Mouse (Mus musculus) limb, embryonic 13.5 days (tissue): ENCODE data around the gene Eipr1. TPM values are rescaled to one million over a fixed set of nuclear protein-coding genes. Genes with fewer than 3 reads are reported as not detected.
A peak's percentile ranks its signal among the peaks of the same experiment; 100 is the strongest.

Source experiments
- ATAC-seq: fragments of 200-750 bp; cut with Nextera tagmentation; 2 replicates; pipeline ENCODE4 v1.8.0; 2017; ENCODE audit warnings: low read depth, moderate number of reproducible peaks, moderate TSS enrichment; ENCODE audit not compliant: low FRiP score
- H3K27ac ChIP-seq: fragments of 300-500 bp; sonication (generic); 2 replicates; pipeline ENCODE4 v1.5.1; 2015; ENCODE audit warnings: inconsistent platforms, mild to moderate bottlenecking, moderate library complexity
- H3K27me3 ChIP-seq: fragments of 300-500 bp; sonication (generic); 2 replicates; pipeline ENCODE4 v1.6.1; 2015; ENCODE audit warnings: mild to moderate bottlenecking, inconsistent platforms
- H3K36me3 ChIP-seq: fragments of 300-500 bp; sonication (generic); 2 replicates; pipeline ENCODE4 v1.6.1; 2015; ENCODE audit warnings: inconsistent platforms, mild to moderate bottlenecking, moderate library complexity
- H3K4me1 ChIP-seq: fragments of 300-500 bp; sonication (generic); 2 replicates; pipeline ENCODE4 v1.6.1; 2015; ENCODE audit warnings: inconsistent platforms
- H3K4me2 ChIP-seq: fragments of 300-500 bp; sonication (generic); replicated peaks from 2 replicates; pipeline ENCODE4 v1.6.1; 2015; ENCODE audit warnings: inconsistent platforms, mild to moderate bottlenecking, moderate library complexity
- H3K4me3 ChIP-seq: fragments of 300-500 bp; sonication (generic); 2 replicates; pipeline ENCODE4 v1.5.1; 2015; ENCODE audit warnings: moderate library complexity, mild to moderate bottlenecking, inconsistent platforms
- H3K9ac ChIP-seq: fragments of 300-500 bp; sonication (generic); 2 replicates; pipeline ENCODE4 v1.6.1; 2015; ENCODE audit warnings: mild to moderate bottlenecking, inconsistent platforms
- H3K9me3 ChIP-seq: fragments of 300-500 bp; sonication (generic); 2 replicates; pipeline ENCODE4 v1.6.1; 2016; ENCODE audit warnings: inconsistent platforms
- WGBS: fragments of 180-500 bp; shearing (Covaris S2); methylation state at CpG from one replicate; pipeline ENCODE4 v1.1.7; 2015; 5-methylcytosine and 5-hydroxymethylcytosine counted together
- polyA plus RNA-seq: library from polyadenylated mRNA; unstranded; fragments of >200 nt; fragmentation: Nextera tagmentation; extraction: Ambion mirVana; gene quantifications from 2 replicates; pipeline ENCODE4 v1.2.1, GENCODE M21; 2015

Gene Eipr1
- 31.0 and 33.3 TPM in 2 replicates for polyA plus RNA-seq

GRCm38 (mm10) chr12:28751508-28752263 is at the start of gene Eipr1:
Eipr1 (plus strand) TSS chr12:28751803.
- H3K27me3 ChIP-seq: no peaks in the 10 kb centered on the region
- peak; percentile 85 for ATAC-seq
- peaks cover 21% of the 10 kb centered on the region for H3K4me1 ChIP-seq
- H3K4me3 ChIP-seq: peak within 1 kb of the TSS; percentile 81
- H3K27ac ChIP-seq: no peak within 1 kb of the TSS
- peak within 1 kb of the TSS; percentile 79 for H3K9ac ChIP-seq
- H3K36me3 ChIP-seq: peaks cover 5% of the 10 kb centered on the region
- WGBS: 5% methylated on average over 36 of the region's 36 CpGs
- H3K4me2 ChIP-seq: peak within 1 kb of the TSS; percentile 93
- no peaks in the 10 kb centered on the region for H3K9me3 ChIP-seq

GRCm38 (mm10) chr12:28704381-28704780 is 47.2 kb upstream of the Eipr1 start:
- Histone ChIP-seq H3K27me3 (no peaks in the 10 kb centered on the region), H3K4me2 (no peak overlapping the region), H3K4me1 (peaks cover 11% of the 10 kb centered on the region), H3K27ac (no peak overlapping the region), H3K9me3 (no peaks in the 10 kb centered on the region), H3K9ac (no peak overlapping the region), H3K4me3 (no peak overlapping the region), H3K36me3 (peaks cover 26% of the 10 kb centered on the region)
- WGBS: 12% methylated on average over 12 of the region's 12 CpGs
- ATAC-seq: no peak

- Histone ChIP-seq H3K9ac (no peak overlapping the region), H3K36me3 (peaks cover 34% of the 10 kb centered on the region), H3K4me3 (no peak overlapping the region), H3K4me1 (peaks cover 7% of the 10 kb centered on the region), H3K27ac (no peak overlapping the region), H3K9me3 (no peaks in the 10 kb centered on the region), H3K4me2 (no peak overlapping the region), H3K27me3 (no peaks in the 10 kb centered on the region)
- ATAC-seq: no peak
- 85% methylated on average over 6 of the region's 6 CpGs for WGBS
Observed at GRCm38 (mm10) chr12:28705204-28705603, 46.4 kb upstream of the Eipr1 start.

- 83% methylated on average over 4 of the region's 4 CpGs for WGBS
- Histone ChIP-seq H3K36me3 (peaks cover 62% of the 10 kb centered on the region), H3K4me2 (no peak overlapping the region), H3K9ac (no peak overlapping the region), H3K4me1 (no peaks in the 10 kb centered on the region), H3K4me3 (no peak overlapping the region), H3K27ac (no peak overlapping the region), H3K9me3 (no peaks in the 10 kb centered on the region), H3K27me3 (no peaks in the 10 kb centered on the region)
- no peak for ATAC-seq
Observed at GRCm38 (mm10) chr12:28708154-28708553, 43.4 kb upstream of the Eipr1 start.

- no peak for ATAC-seq
- Histone ChIP-seq H3K9me3 (no peaks in the 10 kb centered on the region), H3K4me1 (no peaks in the 10 kb centered on the region), H3K4me3 (no peak overlapping the region), H3K9ac (no peak overlapping the region), H3K27ac (no peak overlapping the region), H3K27me3 (no peaks in the 10 kb centered on the region), H3K36me3 (peaks cover 76% of the 10 kb centered on the region), H3K4me2 (no peak overlapping the region)
- WGBS: 79% methylated on average over 22 of the region's 22 CpGs
Observed at GRCm38 (mm10) chr12:28710566-28711185, 40.9 kb upstream of the Eipr1 start.

GRCm38 (mm10) chr12:28714822-28715632 is 36.6 kb upstream of the Eipr1 start:
- no peaks in the 10 kb centered on the region for H3K27me3 ChIP-seq
- no peak for ATAC-seq
- no peak overlapping the region for H3K4me2 ChIP-seq
- peaks cover 72% of the 10 kb centered on the region for H3K36me3 ChIP-seq
- H3K9me3 ChIP-seq: no peaks in the 10 kb centered on the region
- no peaks in the 10 kb centered on the region for H3K4me1 ChIP-seq
- WGBS: 90% methylated on average over 24 of the region's 24 CpGs
- H3K4me3 ChIP-seq: no peak overlapping the region
- no peak overlapping the region for H3K27ac ChIP-seq
- no peak overlapping the region for H3K9ac ChIP-seq

GRCm38 (mm10) chr12:28717066-28717465 is 34.5 kb upstream of the Eipr1 start:
- WGBS: 73% methylated on average over 2 of the region's 2 CpGs
- no peak for ATAC-seq
- H3K27me3 ChIP-seq: no peaks in the 10 kb centered on the region
- no peaks in the 10 kb centered on the region for H3K4me1 ChIP-seq
- H3K9me3 ChIP-seq: no peaks in the 10 kb centered on the region
- H3K27ac ChIP-seq: no peak overlapping the region
- no peak overlapping the region for H3K9ac ChIP-seq
- H3K36me3 ChIP-seq: peaks cover 72% of the 10 kb centered on the region
- no peak overlapping the region for H3K4me3 ChIP-seq
- H3K4me2 ChIP-seq: no peak overlapping the region

GRCm38 (mm10) chr12:28718106-28718505 is 33.5 kb upstream of the Eipr1 start:
- Histone ChIP-seq H3K27me3 (no peaks in the 10 kb centered on the region), H3K36me3 (peaks cover 72% of the 10 kb centered on the region), H3K9me3 (no peaks in the 10 kb centered on the region), H3K4me2 (no peak overlapping the region), H3K4me1 (no peaks in the 10 kb centered on the region), H3K4me3 (no peak overlapping the region), H3K27ac (no peak overlapping the region), H3K9ac (no peak overlapping the region)
- ATAC-seq: no peak
- WGBS: 95% methylated on average over 2 of the region's 2 CpGs

GRCm38 (mm10) chr12:28724366-28724765 is 27.2 kb upstream of the Eipr1 start:
- H3K36me3 ChIP-seq: peaks cover 70% of the 10 kb centered on the region
- H3K4me2 ChIP-seq: no peak overlapping the region
- no peak overlapping the region for H3K9ac ChIP-seq
- no peak overlapping the region for H3K4me3 ChIP-seq
- ATAC-seq: no peak
- no peaks in the 10 kb centered on the region for H3K9me3 ChIP-seq
- no peak overlapping the region for H3K27ac ChIP-seq
- no peaks in the 10 kb centered on the region for H3K4me1 ChIP-seq
- no peaks in the 10 kb centered on the region for H3K27me3 ChIP-seq
- 74% methylated on average over 3 of the region's 3 CpGs for WGBS

- Histone ChIP-seq H3K36me3 (peaks cover 60% of the 10 kb centered on the region), H3K4me1 (no peaks in the 10 kb centered on the region), H3K4me2 (no peak overlapping the region), H3K27ac (no peak overlapping the region), H3K27me3 (no peaks in the 10 kb centered on the region), H3K9ac (no peak overlapping the region), H3K9me3 (no peaks in the 10 kb centered on the region), H3K4me3 (no peak overlapping the region)
- ATAC-seq: no peak
- 86% methylated on average over 4 of the region's 4 CpGs for WGBS
Observed at GRCm38 (mm10) chr12:28726204-28726603, 25.4 kb upstream of the Eipr1 start.

GRCm38 (mm10) chr12:28727061-28727460 is 24.5 kb upstream of the Eipr1 start:
- WGBS: 90% methylated on average over 5 of the region's 5 CpGs
- Histone ChIP-seq H3K27me3 (no peaks in the 10 kb centered on the region), H3K9ac (no peak overlapping the region), H3K4me1 (no peaks in the 10 kb centered on the region), H3K27ac (no peak overlapping the region), H3K36me3 (peaks cover 60% of the 10 kb centered on the region), H3K4me3 (no peak overlapping the region), H3K9me3 (no peaks in the 10 kb centered on the region), H3K4me2 (no peak overlapping the region)
- no peak for ATAC-seq

GRCm38 (mm10) chr12:28732631-28733030 is 19.0 kb upstream of the Eipr1 start:
- H3K27me3 ChIP-seq: no peaks in the 10 kb centered on the region
- H3K4me1 ChIP-seq: no peaks in the 10 kb centered on the region
- H3K36me3 ChIP-seq: peaks cover 72% of the 10 kb centered on the region
- no peak overlapping the region for H3K27ac ChIP-seq
- 93% methylated on average over 8 of the region's 8 CpGs for WGBS
- no peak overlapping the region for H3K4me3 ChIP-seq
- no peak overlapping the region for H3K9ac ChIP-seq
- ATAC-seq: no peak
- no peak overlapping the region for H3K4me2 ChIP-seq
- no peaks in the 10 kb centered on the region for H3K9me3 ChIP-seq
